Mouse (Mus musculus) stomach, postnatal 0 days (tissue): ENCODE results near the gene Rab17.

Experiments
- CTCF ChIP-seq: IDR thresholded peaks from 2 replicates; pipeline ENCODE4 v1.5.1; 2016; ENCODE audit warnings: antibody characterized with exemption, low read depth, mild to moderate bottlenecking, moderate library complexity
- EP300 ChIP-seq: optimal IDR thresholded peaks from 2 replicates; pipeline ENCODE3; 2016; ENCODE audit warnings: antibody characterized with exemption

DNA sequence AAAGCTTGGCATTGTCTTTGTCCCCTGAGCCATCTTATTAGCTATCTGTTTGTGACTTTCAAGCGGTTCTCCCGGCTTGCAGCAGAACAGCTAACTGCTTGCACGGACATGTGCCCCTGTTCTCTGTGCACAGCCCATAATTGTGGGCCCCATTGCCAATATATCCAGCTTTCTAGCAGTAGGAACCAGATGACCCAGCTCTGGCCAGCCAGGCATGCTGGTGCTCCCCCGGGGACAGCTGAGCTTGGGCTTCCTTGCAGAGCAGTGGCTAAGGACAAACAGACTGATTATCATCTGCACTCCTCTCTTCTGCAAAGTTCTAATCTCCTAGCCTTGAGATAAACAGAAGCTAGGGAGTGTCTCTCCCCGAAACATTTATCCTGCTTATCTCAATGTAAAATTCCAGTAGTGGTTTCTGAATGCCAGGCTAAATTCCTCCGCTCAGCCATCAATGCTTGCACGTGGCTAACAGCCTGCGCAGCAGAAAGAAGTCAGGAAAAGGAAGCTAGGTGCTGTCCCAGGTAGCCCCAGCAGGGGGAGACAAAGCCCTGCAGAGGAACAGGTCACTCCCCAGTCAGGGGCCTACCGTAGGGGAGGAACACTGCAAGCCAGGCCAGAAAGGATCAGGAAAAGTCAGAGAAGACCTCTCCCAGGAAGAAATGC lies 3.6 kb upstream of the Rab17 start:
- no peak for TF ChIP-seq EP300
- TF ChIP-seq CTCF: peak; percentile 100
